Mouse (Mus musculus): ENCODE results near the gene Rhox2g. TPM values are rescaled to one million over a fixed set of nuclear protein-coding genes. Genes with fewer than 3 reads are reported as not detected.
"Not testable (repeated sequence)": the region's sequence is repeated elsewhere in the genome, so short reads cannot be mapped to it uniquely, and the experiment has no call there.

The Rhox2g gene
- polyA plus RNA-seq (2016; fragmentation: Nextera tagmentation; extraction: Ambion mirVana): not detected in 2 replicates

GRCm38 (mm10) chrX:37643370-37643769 is at the start of gene Rhox2g:
TSS of gene Rhox2g (minus strand) at chrX:37643470.
- H3K36me3 ChIP-seq; H3K9me3 ChIP-seq (replicated peaks); H3K4me1 ChIP-seq; DNase-seq (ENCODE audit: low spot score); H3K4me3 ChIP-seq; H3K27ac ChIP-seq; H3K27me3 ChIP-seq (ENCODE audit: low read depth, poor library complexity, severe bottlenecking): not testable (repeated sequence)
- 90% methylated on average over 6 of the region's 6 CpGs for WGBS

DNA sequence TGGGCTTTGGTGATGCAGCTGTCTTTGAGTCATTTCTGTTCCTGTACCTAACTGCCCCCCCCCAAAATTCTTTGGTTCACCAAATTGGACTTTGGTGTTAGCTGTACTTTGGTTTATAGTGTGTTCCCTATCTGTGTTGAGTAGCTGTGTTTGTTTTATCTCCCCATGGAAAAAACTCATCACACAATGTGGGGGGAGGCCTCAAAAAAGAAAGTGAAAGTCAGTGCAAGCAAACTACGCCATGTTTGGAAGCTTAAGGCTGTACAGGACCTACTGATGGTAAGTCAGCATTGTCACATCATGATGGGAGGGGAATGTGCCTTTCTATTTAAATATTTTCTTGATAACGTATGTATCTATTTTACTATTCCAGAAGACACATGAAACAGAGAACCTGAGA is 49.0 kb upstream of the Rhox2g start:
- no peak overlapping the region for H3K27ac ChIP-seq
- no peak overlapping the region for H3K4me3 ChIP-seq
- H3K27me3 ChIP-seq (ENCODE audit: low read depth, poor library complexity, severe bottlenecking): no peaks in the 10 kb centered on the region
- WGBS: 89% methylated on average over 2 of the region's 2 CpGs
- no peak for DNase-seq (ENCODE audit: low spot score)
- H3K36me3 ChIP-seq: no peaks in the 10 kb centered on the region
- H3K9me3 ChIP-seq (replicated peaks): no peaks in the 10 kb centered on the region
- H3K4me1 ChIP-seq: no peaks in the 10 kb centered on the region

- Histone ChIP-seq H3K36me3 (no peaks in the 10 kb centered on the region), H3K27ac (no peak overlapping the region), H3K4me1 (no peaks in the 10 kb centered on the region), H3K9me3 (replicated peaks) (peaks cover 2% of the 10 kb centered on the region; the same call in 1 of the 2 replicates), H3K4me3 (no peak overlapping the region), H3K27me3 (ENCODE audit: low read depth, poor library complexity, severe bottlenecking) (no peaks in the 10 kb centered on the region)
- WGBS: 87% methylated on average over 24 of the region's 24 CpGs
- DNase-seq (ENCODE audit: low spot score): no peak
Observed at GRCm38 (mm10) chrX:37683031-37683715, 39.9 kb upstream of the Rhox2g start.

- not testable (repeated sequence) for DNase-seq (ENCODE audit: low spot score); H3K36me3 ChIP-seq; H3K9me3 ChIP-seq (replicated peaks); H3K4me3 ChIP-seq; H3K4me1 ChIP-seq; H3K27me3 ChIP-seq (ENCODE audit: low read depth, poor library complexity, severe bottlenecking); H3K27ac ChIP-seq
- WGBS: 90% methylated on average over 8 of the region's 8 CpGs
Observed at GRCm38 (mm10) chrX:37673177-37673576, 29.9 kb upstream of the Rhox2g start, which contains the start of gene Rhox2h. TSS of gene Rhox2h (minus strand) at chrX:37673277.

DNA sequence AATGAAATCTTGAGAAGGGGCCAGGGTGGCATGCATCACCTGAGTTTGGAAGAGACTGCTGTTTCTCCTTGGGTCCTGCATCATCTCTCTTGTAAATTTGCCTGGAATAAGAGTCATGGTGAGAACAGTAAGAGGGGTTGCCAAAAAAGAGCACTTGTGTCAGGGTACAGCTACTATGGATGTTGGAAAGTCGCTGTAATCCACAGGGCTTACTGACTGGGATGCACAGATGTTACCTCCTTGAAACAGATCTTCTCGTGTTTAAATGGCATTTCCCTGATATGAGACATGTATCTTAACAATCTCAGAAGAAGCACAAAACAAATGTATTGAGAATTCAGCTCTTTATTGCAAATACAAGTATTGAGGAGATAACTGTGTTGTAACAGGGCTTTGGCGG is 25.4 kb upstream of the Rhox2g start, which contains the start of gene Rhox3h:
Gene Rhox3h, minus strand, starts transcription at position 101 of the 400 bp plus-strand sequence.
- WGBS: 91% methylated on average over 1 of the region's 3 CpGs
- H3K4me1 ChIP-seq; H3K36me3 ChIP-seq; H3K9me3 ChIP-seq (replicated peaks); DNase-seq (ENCODE audit: low spot score); H3K27me3 ChIP-seq (ENCODE audit: low read depth, poor library complexity, severe bottlenecking); H3K27ac ChIP-seq; H3K4me3 ChIP-seq: not testable (repeated sequence)

DNA sequence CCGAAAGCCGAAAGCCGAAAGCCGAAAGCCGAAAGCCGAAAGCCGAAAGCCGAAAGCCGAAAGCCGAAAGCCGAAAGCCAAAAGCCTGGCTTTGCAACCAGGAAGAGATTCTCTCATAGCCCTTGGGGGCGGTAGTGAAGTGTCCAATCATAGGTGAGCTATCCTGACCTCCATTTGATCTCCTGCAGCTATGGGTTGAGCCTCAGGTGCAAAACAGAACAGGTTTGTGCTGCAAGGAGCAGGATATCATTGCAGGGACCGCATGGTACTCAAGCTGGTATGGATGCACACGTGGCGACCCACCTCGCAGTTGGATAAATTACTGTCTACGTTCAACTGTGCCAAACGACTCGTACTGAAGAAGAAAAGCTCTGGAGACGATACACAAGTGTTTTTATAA is 8.0 kb upstream of the Rhox2g start, which contains the start of gene Rhox4g:
Gene Rhox4g, minus strand, starts transcription at position 101 of the 400 bp plus-strand sequence.
- not testable (repeated sequence) for H3K9me3 ChIP-seq (replicated peaks); H3K36me3 ChIP-seq; H3K4me1 ChIP-seq; H3K27me3 ChIP-seq (ENCODE audit: low read depth, poor library complexity, severe bottlenecking); H3K27ac ChIP-seq; DNase-seq (ENCODE audit: low spot score); H3K4me3 ChIP-seq
- WGBS: 94% methylated on average over 19 of the region's 20 CpGs

GRCm38 (mm10) chrX:37628512-37628911 is 14.8 kb downstream of the Rhox2g start, which contains the start of gene Rhox3g:
TSS of gene Rhox3g (minus strand) at chrX:37628612.
- WGBS: 96% methylated on average over 2 of the region's 2 CpGs
- H3K4me3 ChIP-seq; DNase-seq (ENCODE audit: low spot score); H3K4me1 ChIP-seq; H3K36me3 ChIP-seq; H3K27me3 ChIP-seq (ENCODE audit: low read depth, poor library complexity, severe bottlenecking); H3K9me3 ChIP-seq (replicated peaks); H3K27ac ChIP-seq: not testable (repeated sequence)

GRCm38 (mm10) chrX:37607604-37608003 is 35.7 kb downstream of the Rhox2g start, which contains the start of gene Rhox4f:
TSS of gene Rhox4f (minus strand) at chrX:37607704.
- not testable (repeated sequence) for H3K9me3 ChIP-seq (replicated peaks); H3K27ac ChIP-seq; H3K4me1 ChIP-seq; H3K4me3 ChIP-seq; DNase-seq (ENCODE audit: low spot score); H3K36me3 ChIP-seq; H3K27me3 ChIP-seq (ENCODE audit: low read depth, poor library complexity, severe bottlenecking)
- WGBS: 96% methylated on average over 16 of the region's 19 CpGs

Other genes with a start within 250 kb of the Rhox2g start
- gene Rhox2b, start 231.4 kb downstream of the Rhox2g start, polyA plus RNA-seq (2016; fragmentation: Nextera tagmentation; extraction: Ambion mirVana): not detected in 2 replicates
- not detected in 2 replicates for gene Rhox4b, start 211.0 kb downstream of the Rhox2g start, polyA plus RNA-seq (2016; fragmentation: Nextera tagmentation; extraction: Ambion mirVana)
- not detected in 2 replicates for gene Rhox2c, start 189.8 kb downstream of the Rhox2g start, polyA plus RNA-seq (2016; fragmentation: Nextera tagmentation; extraction: Ambion mirVana)
- not detected in 2 replicates for gene Rhox3c, start 184.9 kb downstream of the Rhox2g start, polyA plus RNA-seq (2016; fragmentation: Nextera tagmentation; extraction: Ambion mirVana)
- gene Rhox4c, start 163.1 kb downstream of the Rhox2g start, polyA plus RNA-seq (2016; fragmentation: Nextera tagmentation; extraction: Ambion mirVana): not detected in 2 replicates
- not detected in 2 replicates for gene Rhox2d, start 150.0 kb downstream of the Rhox2g start, polyA plus RNA-seq (2016; fragmentation: Nextera tagmentation; extraction: Ambion mirVana)
- not detected in 2 replicates for gene Rhox4d, start 129.1 kb downstream of the Rhox2g start, polyA plus RNA-seq (2016; fragmentation: Nextera tagmentation; extraction: Ambion mirVana)
- gene Rhox2e, start 113.0 kb downstream of the Rhox2g start, polyA plus RNA-seq (2016; fragmentation: Nextera tagmentation; extraction: Ambion mirVana): not detected in 2 replicates
- gene Rhox3e, start 101.5 kb downstream of the Rhox2g start, polyA plus RNA-seq (2016; fragmentation: Nextera tagmentation; extraction: Ambion mirVana): not detected in 2 replicates
- gene Rhox4e, start 86.1 kb downstream of the Rhox2g start, polyA plus RNA-seq (2016; fragmentation: Nextera tagmentation; extraction: Ambion mirVana): not detected in 2 replicates
- not detected in 2 replicates for gene Rhox2f, start 72.1 kb downstream of the Rhox2g start, polyA plus RNA-seq (2016; fragmentation: Nextera tagmentation; extraction: Ambion mirVana)
- not detected in 2 replicates for gene Rhox3f, start 62.5 kb downstream of the Rhox2g start, polyA plus RNA-seq (2016; fragmentation: Nextera tagmentation; extraction: Ambion mirVana)
- gene Rhox4f, start 35.8 kb downstream of the Rhox2g start, polyA plus RNA-seq (2016; fragmentation: Nextera tagmentation; extraction: Ambion mirVana): not detected in 2 replicates
- gene Rhox3g, start 14.9 kb downstream of the Rhox2g start, polyA plus RNA-seq (2016; fragmentation: Nextera tagmentation; extraction: Ambion mirVana): not detected in 2 replicates
- gene Rhox4g, start 7.9 kb upstream of the Rhox2g start, polyA plus RNA-seq (2016; fragmentation: Nextera tagmentation; extraction: Ambion mirVana): not detected in 2 replicates
- not detected in 2 replicates for gene Rhox3h, start 25.3 kb upstream of the Rhox2g start, polyA plus RNA-seq (2016; fragmentation: Nextera tagmentation; extraction: Ambion mirVana)
- not detected in 2 replicates for gene Rhox2h, start 29.8 kb upstream of the Rhox2g start, polyA plus RNA-seq (2016; fragmentation: Nextera tagmentation; extraction: Ambion mirVana)
- gene Rhox5, start 161.4 kb upstream of the Rhox2g start, polyA plus RNA-seq (2016; fragmentation: Nextera tagmentation; extraction: Ambion mirVana): 1.8 and 2.3 TPM in 2 replicates
- not detected in 2 replicates for gene Rhox6, start 183.4 kb upstream of the Rhox2g start, polyA plus RNA-seq (2016; fragmentation: Nextera tagmentation; extraction: Ambion mirVana)
- not detected in 2 replicates for gene Rhox7a, start 188.2 kb upstream of the Rhox2g start, polyA plus RNA-seq (2016; fragmentation: Nextera tagmentation; extraction: Ambion mirVana)
- gene Rhox8, start 235.5 kb upstream of the Rhox2g start, polyA plus RNA-seq (2016; fragmentation: Nextera tagmentation; extraction: Ambion mirVana): not detected in 2 replicates